Mouse (Mus musculus) neural tube, embryonic 10.5 days (tissue): ENCODE measurements around the gene Ano6.
A peak's percentile ranks its signal among the peaks of the same experiment; 100 is the strongest.

Experiments used
- DNase-seq: peaks from one replicate; pipeline ENCODE4 v3.0.0-alpha.2; 2017; ENCODE audit warnings: low spot score; ENCODE audit errors: extremely low spot score

Ano6 gene

GRCm38 (mm10) chr15:95790529-95791071 is at the start of gene Ano6:
Gene Ano6, plus strand, starts transcription at chr15:95790843.
- DNase-seq = peak; percentile 93

- no peak for DNase-seq
Measured at GRCm38 (mm10) chr15:95742955-95743354, 47.7 kb upstream of the Ano6 start.

GRCm38 (mm10) chr15:95743856-95744255 is 46.8 kb upstream of the Ano6 start:
- no peak for DNase-seq

- no peak for DNase-seq
Measured at GRCm38 (mm10) chr15:95745346-95746106, 45.1 kb upstream of the Ano6 start.

- DNase-seq = no peak
Measured at GRCm38 (mm10) chr15:95746513-95746912, 44.1 kb upstream of the Ano6 start.

- DNase-seq = no peak
Measured at GRCm38 (mm10) chr15:95746955-95747931, 43.4 kb upstream of the Ano6 start.

- no peak for DNase-seq
Measured at GRCm38 (mm10) chr15:95749216-95749615, 41.4 kb upstream of the Ano6 start.

GRCm38 (mm10) chr15:95750038-95750437 is 40.6 kb upstream of the Ano6 start:
- DNase-seq = no peak

GRCm38 (mm10) chr15:95751832-95752676 is 38.6 kb upstream of the Ano6 start:
- no peak for DNase-seq

GRCm38 (mm10) chr15:95752677-95753019 is 38.0 kb upstream of the Ano6 start:
- no peak for DNase-seq

GRCm38 (mm10) chr15:95753031-95753430 is 37.6 kb upstream of the Ano6 start:
- DNase-seq = no peak

GRCm38 (mm10) chr15:95757169-95757568 is 33.5 kb upstream of the Ano6 start:
- peak; percentile 24 for DNase-seq

- DNase-seq = no peak
Measured at GRCm38 (mm10) chr15:95758069-95758468, 32.6 kb upstream of the Ano6 start.

- DNase-seq = no peak
Measured at GRCm38 (mm10) chr15:95758696-95759434, 31.8 kb upstream of the Ano6 start.

- no peak for DNase-seq
Measured at GRCm38 (mm10) chr15:95759857-95760256, 30.8 kb upstream of the Ano6 start.

- DNase-seq = no peak
Measured at GRCm38 (mm10) chr15:95761420-95761819, 29.2 kb upstream of the Ano6 start.

GRCm38 (mm10) chr15:95762661-95763303 is 27.9 kb upstream of the Ano6 start:
- peak; percentile 85 for DNase-seq

GRCm38 (mm10) chr15:95763464-95763863 is 27.2 kb upstream of the Ano6 start:
- DNase-seq = no peak

GRCm38 (mm10) chr15:95765271-95765670 is 25.4 kb upstream of the Ano6 start:
- no peak for DNase-seq

GRCm38 (mm10) chr15:95765936-95766335 is 24.7 kb upstream of the Ano6 start:
- no peak for DNase-seq
